Mouse (Mus musculus): ENCODE measurements around the gene Avpi1. TPM values are rescaled to one million over a fixed set of nuclear protein-coding genes. Genes with fewer than 3 reads are reported as not detected.

Avpi1 gene
- polyA plus RNA-seq (2012; rRNA removed) (16.5 and 17.6 TPM in 2 replicates), polyA plus RNA-seq (2014; fragmentation: Nextera tagmentation; extraction: Ambion mirVana) (34.2 and 34.8 TPM in 2 replicates)

DNA sequence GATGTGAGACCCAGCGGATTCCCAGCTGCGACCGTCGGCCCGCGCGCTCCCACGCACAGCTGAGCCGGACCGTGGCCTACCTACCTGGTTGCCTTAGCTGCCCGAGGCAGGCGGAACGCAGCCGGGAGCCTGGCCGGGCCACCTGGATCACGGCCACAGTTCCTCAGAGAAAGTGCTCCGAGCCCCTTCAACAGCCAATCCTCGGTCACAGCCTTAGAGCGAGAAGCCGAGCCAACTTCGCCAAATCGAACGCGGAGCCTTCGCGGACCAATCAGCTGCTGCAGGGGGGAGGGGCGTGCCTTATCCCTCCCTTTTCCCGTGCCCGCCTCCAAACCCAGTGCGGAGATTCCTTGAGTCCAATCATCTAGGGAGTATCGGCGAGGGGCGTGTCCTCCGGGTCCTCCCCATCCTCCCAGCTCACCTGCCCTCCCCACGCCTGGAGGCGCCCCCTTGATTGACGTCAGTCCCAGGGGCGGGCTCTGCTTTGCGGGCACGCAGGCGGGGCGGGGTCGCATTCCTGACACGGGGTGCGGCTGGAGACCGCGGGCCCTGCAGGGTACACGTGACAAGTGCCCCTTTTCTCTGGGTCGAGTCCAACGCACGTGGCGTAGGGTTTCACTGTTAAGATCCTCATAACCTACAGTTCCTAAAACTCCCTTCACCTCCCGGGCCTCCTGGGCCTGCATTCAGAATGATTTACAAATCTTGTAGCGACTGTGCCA, at the start of gene Avpi1:
Gene Avpi1, minus strand, starts transcription at position 273 of the 722 bp plus-strand sequence.
- H3K27ac ChIP-seq (replicated peaks; ENCODE audit: low read depth, low read length) = peak within 1 kb of the TSS; percentile 86
- peaks cover 14% of the 10 kb centered on the region for H3K4me1 ChIP-seq (ENCODE audit: control insufficient read depth, insufficient read depth, low read length)
- TF ChIP-seq POLR2A (IDR thresholded peaks at IDR 0.05; ENCODE audit: borderline replicate concordance, extremely low read depth, insufficient read depth, insufficient read length) = peak; percentile 71; the same call in 1 of the 2 replicates
- no peaks in the 10 kb centered on the region for H3K9me3 ChIP-seq (ENCODE audit: control insufficient read depth, low read length)
- WGBS = under 1% methylated on average over 50 of the region's 54 CpGs
- peak within 1 kb of the TSS; percentile 63 for H3K9ac ChIP-seq (ENCODE audit: low read depth, low read length, severe bottlenecking)
- H3K27me3 ChIP-seq (ENCODE audit: control insufficient read depth, insufficient read depth, low read length) = no peaks in the 10 kb centered on the region
- DNase-seq (ENCODE audit: low spot score) = peak; percentile 99
- ATAC-seq (ENCODE audit: low FRiP score, low read depth) = peak; percentile 97
- peak within 1 kb of the TSS; percentile 65 for H3K4me2 ChIP-seq (replicated peaks; ENCODE audit: low read depth, low read length, severe bottlenecking)
- peak within 1 kb of the TSS; percentile 53 for H3K4me3 ChIP-seq (replicated peaks; ENCODE audit: low read length)
- peaks cover 16% of the 10 kb centered on the region for H3K36me3 ChIP-seq (ENCODE audit: control insufficient read depth, insufficient read depth, low read length)

- Histone ChIP-seq H3K9ac (ENCODE audit: low read depth, low read length, severe bottlenecking) (no peak overlapping the region), H3K4me1 (ENCODE audit: control insufficient read depth, insufficient read depth, low read length) (no peaks in the 10 kb centered on the region), H3K27me3 (ENCODE audit: control insufficient read depth, insufficient read depth, low read length) (no peaks in the 10 kb centered on the region), H3K27ac (replicated peaks; ENCODE audit: low read depth, low read length) (no peak overlapping the region), H3K4me3 (replicated peaks; ENCODE audit: low read length) (no peak overlapping the region), H3K9me3 (ENCODE audit: control insufficient read depth, low read length) (no peaks in the 10 kb centered on the region), H3K36me3 (ENCODE audit: control insufficient read depth, insufficient read depth, low read length) (peaks cover 22% of the 10 kb centered on the region), H3K4me2 (replicated peaks; ENCODE audit: low read depth, low read length, severe bottlenecking) (no peak overlapping the region)
- ATAC-seq (ENCODE audit: low FRiP score, low read depth) (no peak), DNase-seq (ENCODE audit: low spot score) (no peak)
- no peak for TF ChIP-seq POLR2A (IDR thresholded peaks at IDR 0.05; ENCODE audit: borderline replicate concordance, extremely low read depth, insufficient read depth, insufficient read length)
- WGBS = 90% methylated on average over 2 of the region's 2 CpGs
These were observed 48.6 kb upstream of the Avpi1 start for GRCm38 (mm10) chr19:42177461-42177860.

- no peak for TF ChIP-seq POLR2A (IDR thresholded peaks at IDR 0.05; ENCODE audit: borderline replicate concordance, extremely low read depth, insufficient read depth, insufficient read length)
- WGBS = 83% methylated on average over 7 of the region's 7 CpGs
- no peaks in the 10 kb centered on the region for H3K9me3 ChIP-seq (ENCODE audit: control insufficient read depth, low read length)
- peaks cover 19% of the 10 kb centered on the region for H3K36me3 ChIP-seq (ENCODE audit: control insufficient read depth, insufficient read depth, low read length)
- 0 out of 2 replicates have a peak, but pooled peaks cover under 1% of the 10 kb centered on the region for H3K4me1 ChIP-seq (ENCODE audit: control insufficient read depth, insufficient read depth, low read length)
- H3K4me3 ChIP-seq (replicated peaks; ENCODE audit: low read length) = no peak overlapping the region
- no peak for ATAC-seq (ENCODE audit: low FRiP score, low read depth)
- H3K27ac ChIP-seq (replicated peaks; ENCODE audit: low read depth, low read length) = no peak overlapping the region
- H3K4me2 ChIP-seq (replicated peaks; ENCODE audit: low read depth, low read length, severe bottlenecking) = no peak overlapping the region
- no peaks in the 10 kb centered on the region for H3K27me3 ChIP-seq (ENCODE audit: control insufficient read depth, insufficient read depth, low read length)
- DNase-seq (ENCODE audit: low spot score) = no peak
- no peak overlapping the region for H3K9ac ChIP-seq (ENCODE audit: low read depth, low read length, severe bottlenecking)
These were observed 48.0 kb upstream of the Avpi1 start for GRCm38 (mm10) chr19:42176841-42177240.

DNA sequence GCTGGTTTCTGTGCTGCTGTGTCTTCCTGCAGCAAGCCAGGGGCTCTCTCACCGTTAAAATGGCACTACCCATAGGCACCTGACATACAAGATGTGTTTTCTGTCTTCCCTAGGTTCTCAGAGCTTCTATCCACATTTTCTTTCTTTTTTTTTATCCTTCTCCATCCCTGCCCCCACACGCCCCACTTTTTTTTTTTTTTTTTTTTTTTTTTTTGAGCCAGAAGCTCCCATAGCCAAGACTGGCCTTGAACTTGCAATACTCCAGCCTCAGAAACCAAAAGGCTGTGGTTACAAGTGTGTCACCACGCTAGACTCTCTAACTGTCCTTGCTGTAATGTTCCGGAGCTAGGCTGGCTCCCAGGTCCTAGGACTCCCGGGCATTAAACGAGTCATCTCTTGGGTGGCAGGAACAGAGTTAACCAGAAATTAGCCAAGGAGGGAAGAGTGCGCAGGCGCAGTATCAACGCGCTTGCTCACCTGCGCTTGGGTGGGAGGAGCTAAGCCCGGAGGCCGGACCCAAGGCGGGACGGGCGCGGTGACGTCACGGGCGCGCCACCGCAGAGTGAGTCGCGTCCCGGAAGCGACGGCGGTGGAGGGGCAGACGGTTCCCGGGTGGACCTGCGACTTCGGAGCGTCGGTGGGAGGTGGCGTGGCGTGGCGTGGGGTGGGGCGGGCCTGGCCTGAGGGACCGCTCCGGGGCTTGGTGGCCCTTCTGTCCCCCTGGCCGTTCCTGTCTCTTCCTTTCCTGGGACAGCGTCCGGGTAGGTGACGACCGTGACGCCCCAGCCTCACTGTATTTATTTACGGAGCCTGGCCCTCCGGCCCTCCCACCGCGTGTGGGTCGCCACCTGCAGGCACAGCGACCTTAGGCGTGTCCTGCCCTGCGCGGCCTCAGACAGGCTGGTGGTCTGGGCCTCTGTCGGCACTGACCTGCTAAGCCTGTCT, 41.4 kb upstream of the Avpi1 start:
- H3K4me2 ChIP-seq (replicated peaks; ENCODE audit: low read depth, low read length, severe bottlenecking) = peak overlapping the region; percentile 79
- H3K9me3 ChIP-seq (ENCODE audit: control insufficient read depth, low read length) = no peaks in the 10 kb centered on the region
- H3K36me3 ChIP-seq (ENCODE audit: control insufficient read depth, insufficient read depth, low read length) = no peaks in the 10 kb centered on the region
- peak overlapping the region; percentile 67 for H3K9ac ChIP-seq (ENCODE audit: low read depth, low read length, severe bottlenecking)
- ATAC-seq (ENCODE audit: low FRiP score, low read depth) (peak; percentile 93), DNase-seq (ENCODE audit: low spot score) (peak; percentile 90)
- TF ChIP-seq POLR2A (IDR thresholded peaks at IDR 0.05; ENCODE audit: borderline replicate concordance, extremely low read depth, insufficient read depth, insufficient read length) = 0 out of 2 replicates have a peak, but pooled peaks have one; percentile 21
- peak overlapping the region; percentile 67 for H3K4me3 ChIP-seq (replicated peaks; ENCODE audit: low read length)
- 0 out of 2 replicates have a peak, but pooled peaks cover 2% of the 10 kb centered on the region for H3K27me3 ChIP-seq (ENCODE audit: control insufficient read depth, insufficient read depth, low read length)
- peaks cover 11% of the 10 kb centered on the region for H3K4me1 ChIP-seq (ENCODE audit: control insufficient read depth, insufficient read depth, low read length)
- 2% methylated on average over 48 of the region's 56 CpGs for WGBS
- H3K27ac ChIP-seq (replicated peaks; ENCODE audit: low read depth, low read length) = no peak overlapping the region

Measured in limb, embryonic 14.5 days (tissue).